Mouse (Mus musculus) T-helper 2 cell (primary cell): ENCODE results near the gene Creg1.

ENCODE experiments used
- in situ Hi-C: fragments of 300-600 bp; cut with MboI, MseI; formaldehyde crosslinking; loops from one replicate; pipeline ENCODE4 v1.15.1; 2025; ENCODE audit warnings: high pct_unique_total_duplicates

Gene Creg1

DNA sequence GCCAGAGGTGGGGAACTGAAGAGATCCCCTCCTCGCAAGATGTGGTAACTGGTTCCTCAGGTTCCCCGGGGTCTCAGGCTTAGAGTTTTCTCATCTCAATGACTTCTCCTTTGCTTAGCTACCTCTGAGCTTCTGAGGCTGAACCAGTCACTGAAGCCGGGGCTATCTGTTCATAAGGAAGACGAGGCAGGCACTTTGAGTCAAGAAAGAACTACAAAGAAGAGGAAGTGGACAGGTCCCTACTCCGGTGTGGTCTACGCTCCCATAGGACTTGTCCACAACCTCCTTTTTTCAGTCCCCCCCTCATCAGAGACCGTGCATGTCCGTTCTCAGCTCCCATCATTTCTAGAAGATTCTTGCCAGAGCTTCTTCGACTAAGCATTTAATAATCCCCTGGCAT, 17.9 kb downstream of the Creg1 start:
- in situ Hi-C loops = loop anchor here (10.0 kb wide), 1 partner anchor 73 kb away; no protein-coding TSS in a partner anchor

DNA sequence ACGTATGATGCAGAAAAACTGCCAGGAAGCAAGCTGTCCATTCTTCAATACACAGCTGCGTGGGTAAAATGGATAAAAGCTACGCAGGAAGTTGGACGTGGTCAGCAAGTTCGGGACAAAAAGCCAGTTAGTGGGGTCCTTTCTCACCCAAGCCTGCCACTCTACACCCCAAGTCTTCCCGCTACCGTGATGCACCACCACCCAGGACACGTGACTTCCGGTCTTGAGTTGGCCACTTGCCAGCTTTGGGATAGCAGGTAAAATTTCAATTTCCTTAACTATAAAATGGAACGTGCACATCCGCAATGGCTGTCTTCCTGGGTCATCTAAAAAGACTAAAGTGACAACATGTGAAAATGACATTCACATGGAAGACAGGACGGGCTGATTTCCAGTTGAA, 18.4 kb downstream of the Creg1 start:
- in situ Hi-C loops = loop anchor here (10.0 kb wide), 1 partner anchor 73 kb away; no protein-coding TSS in a partner anchor

DNA sequence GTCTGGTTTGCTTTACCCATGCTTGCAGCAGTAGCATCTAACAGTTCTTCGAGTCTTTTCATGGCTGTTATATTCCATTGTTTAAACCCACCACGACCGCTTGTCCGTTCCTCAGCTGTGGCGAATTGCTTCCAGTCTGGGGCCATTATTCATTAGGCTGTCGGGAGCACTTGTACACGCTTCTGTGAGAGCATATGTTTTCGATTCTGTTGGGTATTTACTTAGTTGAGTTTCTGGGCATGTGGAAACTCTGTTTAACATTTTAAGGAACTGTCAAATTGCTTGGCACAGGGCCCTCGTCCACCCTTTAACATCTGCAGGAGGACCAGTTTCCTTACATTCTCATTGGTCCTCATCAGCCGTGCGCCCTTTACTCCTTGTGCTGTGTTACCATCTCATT, 22.8 kb downstream of the Creg1 start:
- in situ Hi-C loops = loop anchor here (10.0 kb wide), 1 partner anchor 69 kb away; no protein-coding TSS in a partner anchor

DNA sequence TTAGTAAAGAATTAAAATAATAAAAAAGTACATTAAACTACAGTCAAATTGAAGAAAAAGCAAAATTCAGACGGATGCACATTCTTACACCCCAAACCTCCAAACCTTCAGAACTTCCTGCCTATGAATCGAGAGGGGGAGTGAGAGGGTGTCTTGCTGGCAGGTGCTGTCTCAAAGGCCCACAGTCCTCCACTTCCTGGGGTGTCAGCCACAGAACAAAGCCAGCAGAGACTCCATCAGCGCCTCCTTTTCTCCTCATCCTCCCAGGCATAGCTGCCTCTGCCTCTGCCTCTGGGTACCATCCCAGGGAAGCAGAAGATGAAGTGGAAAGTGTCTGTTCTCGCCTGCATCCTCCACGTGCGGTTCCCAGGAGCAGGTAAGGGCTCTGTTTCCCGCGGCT, 25.0 kb downstream of the Creg1 start, which contains the start of gene Cd247:
Gene Cd247 (plus strand): TSS at position 171 of the 400 bp plus-strand sequence.
- in situ Hi-C loops = loop anchor here (10.0 kb wide), 1 partner anchor 66 kb away; no protein-coding TSS in a partner anchor

DNA sequence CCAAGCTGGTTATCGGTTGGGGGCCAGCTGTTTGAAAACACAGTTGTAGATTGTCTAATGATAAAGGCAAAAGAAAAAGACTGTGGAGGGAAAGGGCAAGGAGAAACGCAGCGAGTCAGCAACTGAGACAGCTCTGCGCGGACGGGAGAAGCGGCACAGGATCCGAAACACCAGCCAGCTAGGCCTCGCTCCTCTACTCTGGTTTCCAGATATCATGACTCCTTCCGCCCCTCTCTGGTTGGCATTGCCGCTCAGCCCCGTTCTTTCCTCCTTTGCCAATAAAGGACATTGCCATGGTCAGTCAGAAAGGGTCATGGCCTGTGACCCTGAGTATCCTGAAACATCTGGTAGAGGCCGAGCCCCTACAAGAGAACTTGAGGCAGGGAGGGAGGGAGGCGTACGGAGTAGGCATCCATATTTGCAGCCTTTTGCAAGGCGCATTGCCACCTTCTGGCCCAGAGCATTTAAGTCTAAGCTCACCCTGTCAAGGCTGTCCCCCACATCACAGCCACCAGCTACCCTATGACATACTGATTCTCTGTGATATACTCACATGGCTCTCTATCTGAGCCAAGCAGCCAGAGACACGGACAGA, 25.6 kb downstream of the Creg1 start:
- in situ Hi-C loops = loop anchor here (10.0 kb wide), 1 partner anchor 66 kb away; no protein-coding TSS in a partner anchor

DNA sequence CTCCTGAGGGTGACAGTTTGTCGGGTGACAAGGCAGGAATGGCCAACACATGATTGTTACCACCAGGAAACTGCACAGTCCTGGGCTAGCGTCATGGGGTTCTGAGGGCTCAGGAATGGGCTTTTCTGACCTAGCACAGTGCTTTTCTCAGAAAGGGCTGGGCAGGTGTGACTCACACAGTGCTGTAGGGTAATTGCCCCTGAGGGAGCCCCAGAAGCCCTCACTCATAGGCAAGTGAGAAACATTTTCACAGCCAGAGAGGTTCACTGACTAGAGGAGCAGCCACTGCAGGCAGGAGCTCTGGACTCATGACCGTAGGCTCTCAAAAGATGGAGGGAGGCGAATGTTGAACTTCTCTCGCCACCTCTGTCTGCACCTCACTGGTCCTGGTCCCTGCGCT, 26.4 kb downstream of the Creg1 start:
- in situ Hi-C loops = loop anchor here (10.0 kb wide), 1 partner anchor 65 kb away; no protein-coding TSS in a partner anchor

DNA sequence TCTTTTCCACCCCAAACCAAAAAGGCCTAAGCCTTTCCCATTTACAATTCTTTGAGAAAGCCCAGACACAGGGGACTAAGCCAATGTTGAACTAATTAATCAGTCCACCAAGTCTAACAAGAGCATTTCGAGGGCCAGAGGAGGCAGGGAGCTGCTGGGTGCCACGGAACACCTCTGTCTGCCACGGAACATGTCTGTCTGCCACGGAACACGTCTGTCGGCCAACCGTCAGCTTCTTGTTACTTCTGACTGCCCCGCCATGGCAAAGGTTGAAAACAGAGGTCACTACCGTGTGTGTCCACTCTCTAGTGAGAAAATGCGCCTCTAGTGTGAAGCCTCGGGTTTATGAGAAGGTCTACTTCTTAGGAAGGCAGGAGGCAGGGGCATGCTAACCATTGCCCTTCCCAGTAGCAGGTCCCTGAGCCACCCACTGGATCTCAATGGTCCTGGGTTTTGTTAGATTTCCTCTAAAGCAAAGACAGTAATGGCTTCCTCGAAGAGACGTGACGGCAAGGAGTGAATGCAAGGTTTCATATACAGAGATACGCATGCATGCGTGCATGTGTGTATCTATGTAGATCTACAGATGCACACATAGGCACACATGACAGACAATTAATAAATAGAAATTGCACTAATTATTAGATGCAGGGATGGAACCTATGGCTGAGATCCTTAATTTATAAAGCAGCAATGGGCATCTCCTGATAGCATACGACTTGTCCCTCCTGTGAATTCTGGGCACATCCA, 27.1 kb downstream of the Creg1 start:
- in situ Hi-C loops = no loop called here

DNA sequence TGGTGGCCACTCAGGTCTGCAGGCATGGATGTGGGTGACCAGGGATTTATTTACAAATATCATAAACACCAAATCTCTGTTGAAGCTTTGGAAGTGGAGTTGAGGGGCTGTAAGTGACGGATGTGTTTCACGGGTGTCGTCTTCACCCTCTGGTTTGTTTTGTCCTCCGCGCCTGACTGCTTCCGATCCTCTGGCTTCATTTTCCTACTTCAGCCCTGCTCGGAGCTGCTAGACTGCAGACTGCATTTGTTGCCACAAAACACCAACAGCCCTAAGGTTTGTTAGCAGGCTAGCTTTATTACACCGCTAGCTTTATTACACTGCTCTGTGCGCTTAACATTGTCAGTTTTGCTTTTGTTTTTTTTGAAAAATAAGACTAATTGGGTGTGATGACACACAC, 27.9 kb downstream of the Creg1 start:
- in situ Hi-C loops = no loop called here

DNA sequence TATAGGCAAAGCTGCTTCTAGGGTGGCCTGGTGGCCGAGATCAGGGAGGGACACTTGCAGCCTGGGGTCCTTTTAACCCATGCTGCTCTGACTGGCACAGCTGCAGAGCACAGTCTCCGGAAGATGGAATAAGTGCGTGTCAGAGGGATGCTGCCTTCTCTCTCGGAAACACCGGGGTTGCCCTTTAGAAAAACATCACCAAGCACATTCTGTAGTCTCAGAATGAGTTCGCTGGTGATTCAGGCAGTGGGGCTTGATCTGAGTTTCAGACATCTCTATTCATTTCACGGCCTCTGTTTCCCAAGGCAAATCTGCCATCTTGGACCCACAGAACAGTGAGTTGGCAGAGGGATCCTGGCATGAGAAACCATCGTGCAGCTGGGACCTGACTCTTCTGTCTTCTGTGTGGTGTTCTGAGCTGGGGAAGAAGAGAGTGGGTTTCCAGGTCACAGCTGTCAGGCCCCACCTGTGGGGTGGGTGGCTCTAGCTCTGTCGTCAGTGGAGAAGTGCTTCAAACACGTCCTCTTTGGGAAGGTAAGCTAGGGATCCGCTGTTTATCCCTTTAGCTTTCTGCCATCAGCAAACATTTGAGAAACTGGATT, 38.3 kb downstream of the Creg1 start:
- in situ Hi-C loops = loop anchor here (5.0 to 10.0 kb wide), 2 partner anchors 45 to 1667 kb away; no protein-coding TSS in a partner anchor

DNA sequence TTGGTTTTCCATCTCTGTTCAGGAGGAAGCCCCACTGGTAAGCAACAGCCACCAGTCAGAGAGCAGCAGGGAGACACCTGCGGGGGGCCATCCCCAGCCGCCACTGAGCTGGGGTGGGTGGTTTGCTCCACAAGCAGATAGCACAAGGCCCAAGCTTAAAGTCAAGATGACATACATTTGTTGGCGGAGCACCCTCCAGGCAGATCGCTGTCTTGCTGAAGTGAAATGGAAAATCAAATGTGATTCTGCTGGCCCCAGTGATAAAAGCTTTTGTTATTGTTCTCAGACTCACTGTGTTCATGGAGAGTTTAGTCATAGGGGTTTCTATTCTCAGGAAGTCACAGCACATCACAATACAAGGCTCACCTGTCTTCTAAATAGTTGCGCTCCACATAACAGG, 39.6 kb downstream of the Creg1 start:
- in situ Hi-C loops = loop anchor here (5.0 to 10.0 kb wide), 2 partner anchors 44 to 1668 kb away; no protein-coding TSS in a partner anchor

DNA sequence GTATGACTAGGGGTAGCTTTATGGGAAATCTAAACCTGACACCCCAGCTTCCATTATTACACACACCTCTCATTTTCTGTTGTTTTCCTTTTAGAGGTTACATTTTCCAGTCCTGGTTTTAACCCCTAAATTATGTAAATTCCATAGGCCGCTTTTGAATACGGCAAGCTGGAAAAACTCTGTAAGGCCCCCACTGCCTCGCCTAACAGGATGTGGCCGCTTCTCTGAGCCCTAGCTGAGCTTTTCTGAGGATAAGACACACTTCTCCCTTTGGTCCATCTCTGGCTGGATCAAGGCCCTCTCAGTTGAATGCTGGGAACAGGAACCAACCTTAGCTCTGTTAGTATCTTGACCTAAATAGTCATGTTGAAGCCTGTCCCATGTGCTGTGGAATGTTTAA, 40.6 kb downstream of the Creg1 start:
- in situ Hi-C loops = loop anchor here (5.0 to 10.0 kb wide), 2 partner anchors 43 to 1669 kb away; no protein-coding TSS in a partner anchor

DNA sequence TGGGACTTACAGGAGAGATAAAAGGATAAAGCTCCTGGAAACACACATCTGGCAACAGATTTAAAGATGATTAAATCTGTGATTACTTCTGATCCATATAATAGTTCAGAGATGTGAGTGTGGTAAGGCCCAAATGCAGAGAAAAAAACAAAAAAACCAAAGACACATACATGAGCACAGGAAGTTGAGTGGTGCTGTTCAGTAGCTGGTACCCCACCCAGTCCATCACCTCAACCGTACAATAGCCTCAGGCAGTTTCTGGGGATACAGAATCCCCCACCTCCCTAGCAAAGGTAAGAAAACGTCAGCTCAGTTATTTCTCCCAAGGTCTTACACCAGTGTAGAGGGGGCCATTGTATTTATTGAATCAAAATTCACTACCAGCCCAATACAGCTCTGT, 47.1 kb downstream of the Creg1 start:
- in situ Hi-C loops = no loop called here

DNA sequence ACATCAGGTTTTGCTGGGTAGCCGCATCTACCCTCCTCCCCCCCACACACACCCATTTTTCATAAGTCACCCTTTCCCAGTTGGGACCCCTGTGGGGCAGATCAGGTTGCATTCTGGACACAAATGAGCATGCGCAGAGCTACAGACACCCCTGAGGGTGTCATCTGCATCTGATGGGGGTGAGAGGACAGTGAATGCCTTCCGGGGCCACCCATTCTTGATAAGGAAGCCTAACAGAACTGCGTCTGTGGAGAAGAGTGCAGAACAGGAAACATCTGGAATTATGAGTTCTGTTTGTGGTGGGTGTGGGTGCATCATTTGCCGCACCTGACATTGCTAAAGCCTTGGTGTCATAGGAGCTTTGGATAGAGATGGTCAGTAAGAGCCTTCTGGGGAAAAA, 47.6 kb downstream of the Creg1 start:
- in situ Hi-C loops = no loop called here

DNA sequence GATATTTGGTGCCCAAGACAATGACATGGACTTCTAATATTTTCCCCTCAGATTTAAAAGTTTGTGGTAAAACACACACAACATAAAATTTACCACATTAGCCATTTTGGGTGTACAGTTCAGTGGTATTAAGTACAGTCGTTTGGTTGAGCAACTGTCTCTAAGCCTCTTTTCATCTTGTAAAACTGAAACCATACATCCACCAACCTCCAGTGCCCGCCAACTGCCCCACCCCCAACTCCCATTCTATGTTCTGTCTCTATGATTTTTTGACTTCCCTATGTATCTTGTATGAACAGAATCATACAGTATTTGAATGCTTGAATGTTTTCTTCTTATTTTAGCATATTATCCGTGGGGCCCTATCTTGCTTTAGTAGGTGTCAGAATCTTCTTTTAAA, 49.2 kb downstream of the Creg1 start:
- in situ Hi-C loops = no loop called here

DNA sequence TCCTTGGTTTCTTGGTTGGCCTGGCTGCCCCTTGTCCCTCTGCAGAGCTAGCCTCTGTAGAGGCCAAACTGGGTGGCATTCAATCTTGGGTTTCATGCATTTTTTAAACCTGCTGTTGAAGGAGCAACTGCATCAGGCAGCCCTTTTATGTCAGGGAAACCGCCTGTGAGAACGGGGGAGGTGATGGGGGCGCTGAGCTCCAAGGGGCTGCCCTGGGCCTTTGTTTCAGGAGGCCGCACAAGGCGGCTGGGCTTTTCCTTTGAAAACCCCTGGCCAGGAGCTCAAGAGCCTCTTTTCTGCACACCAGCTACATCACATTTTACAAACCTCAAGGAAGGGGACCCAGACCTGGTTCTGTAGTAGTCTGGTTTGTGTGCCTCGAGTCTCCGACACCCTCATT, 50.6 kb downstream of the Creg1 start:
- in situ Hi-C loops = no loop called here

DNA sequence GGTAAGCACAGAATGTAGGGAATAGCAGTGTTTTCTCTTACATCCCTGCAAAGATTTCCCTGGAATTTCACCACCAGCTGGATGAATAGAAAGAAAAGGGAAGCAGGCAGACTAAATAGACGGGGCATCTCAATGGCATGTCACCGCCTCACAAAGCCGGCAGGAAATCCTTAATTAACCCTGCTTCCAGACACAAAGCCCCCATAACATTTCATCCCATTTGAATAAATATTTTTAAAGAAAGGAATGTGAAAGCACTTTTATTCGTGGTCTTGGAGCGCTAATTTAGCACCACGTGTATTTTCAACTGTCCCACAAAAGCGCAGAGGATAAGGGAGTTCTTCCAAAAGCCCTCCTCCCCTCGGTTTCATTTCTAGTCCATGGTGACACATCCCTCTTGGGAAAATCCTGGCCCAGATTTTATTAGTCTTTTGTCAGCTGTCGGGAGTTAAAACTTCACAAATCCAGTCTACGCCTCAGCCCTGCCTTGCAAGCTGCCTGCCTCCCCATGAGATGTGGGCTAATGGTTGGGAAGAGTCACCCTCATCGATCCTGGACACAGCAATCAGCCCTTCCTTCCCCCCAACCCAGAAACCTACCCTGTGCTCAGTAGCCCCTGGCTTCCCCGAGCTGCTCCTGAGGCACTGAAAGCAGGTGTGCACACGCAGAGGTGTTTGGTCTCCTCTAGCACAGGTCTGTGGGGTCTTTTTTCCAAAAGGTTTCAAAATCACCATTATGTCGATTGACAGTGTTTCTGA, 51.2 kb downstream of the Creg1 start:
- in situ Hi-C loops = no loop called here

DNA sequence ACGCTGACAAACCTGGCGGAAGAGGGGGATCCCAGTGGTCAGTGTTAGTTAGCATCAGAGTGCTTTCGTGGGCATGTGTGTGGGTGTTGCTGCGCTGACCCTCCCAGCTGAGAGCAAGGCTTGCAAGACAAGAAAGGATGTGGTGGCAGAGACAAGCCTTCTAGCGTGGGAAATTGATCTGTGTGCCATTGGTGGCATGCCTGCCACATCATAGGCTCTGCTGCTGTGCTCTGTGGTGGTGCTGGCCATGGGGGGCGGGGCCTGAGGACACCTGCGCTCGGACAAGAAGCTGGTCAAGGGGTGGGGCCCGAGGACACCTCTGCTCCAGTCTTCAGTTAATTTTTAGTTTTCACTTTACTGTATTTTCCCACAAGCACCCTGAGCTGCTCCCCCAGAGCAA, 52.8 kb downstream of the Creg1 start:
- in situ Hi-C loops = no loop called here

DNA sequence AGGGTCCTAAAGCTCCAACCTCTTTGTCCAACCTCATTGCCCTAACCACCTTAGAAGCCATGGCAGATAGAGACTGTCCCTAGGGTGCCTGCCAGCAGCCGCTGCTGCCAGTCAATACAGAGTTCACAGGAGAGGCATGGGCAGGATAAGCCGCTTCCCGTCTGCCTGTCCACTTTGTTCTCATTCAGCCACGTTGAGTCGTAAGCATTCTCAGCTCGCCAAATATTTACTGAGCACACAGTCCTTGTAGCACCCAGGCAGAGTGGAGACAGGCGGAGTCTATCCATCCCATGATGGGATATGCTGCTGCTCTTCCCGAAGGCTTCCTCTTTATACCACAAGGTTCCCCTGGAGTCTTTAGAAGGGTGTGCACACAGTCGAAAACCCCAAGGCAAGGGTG, 53.7 kb downstream of the Creg1 start:
- in situ Hi-C loops = no loop called here

DNA sequence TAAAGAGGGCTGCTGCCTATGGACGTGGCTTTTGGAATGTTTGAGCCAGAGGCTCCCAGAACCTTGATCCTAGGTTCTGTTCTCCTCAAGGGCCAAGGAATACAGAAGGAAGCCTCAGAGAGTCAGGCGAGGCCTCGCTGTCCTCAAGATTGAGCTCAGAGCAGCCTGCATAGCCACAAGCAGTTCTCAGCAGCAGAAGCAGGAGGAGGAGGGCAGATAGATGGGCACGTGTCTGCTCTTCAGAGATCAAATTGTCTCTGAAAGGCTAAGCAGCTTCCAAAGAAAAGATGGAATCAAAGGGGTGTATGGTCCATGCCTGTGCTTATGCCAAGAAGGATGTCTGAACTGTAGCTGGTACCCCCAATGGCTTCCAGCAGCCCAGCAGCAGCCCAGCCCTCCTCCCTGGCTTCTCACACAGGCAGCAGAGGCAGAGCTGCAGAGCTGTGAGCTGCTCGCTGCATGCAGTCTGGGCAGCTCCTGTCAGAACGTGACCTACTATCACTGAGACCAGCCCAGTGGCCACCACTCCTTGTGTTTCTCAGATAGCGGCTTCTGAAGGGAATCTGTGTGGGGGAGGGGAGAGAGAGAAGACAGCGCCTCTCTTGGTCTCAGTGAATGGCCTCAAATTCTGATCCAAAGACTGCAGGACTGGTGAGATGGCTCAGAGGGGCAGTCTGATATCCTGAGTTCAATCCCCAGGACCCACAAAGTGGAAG, 54.8 kb downstream of the Creg1 start:
- in situ Hi-C loops = no loop called here

DNA sequence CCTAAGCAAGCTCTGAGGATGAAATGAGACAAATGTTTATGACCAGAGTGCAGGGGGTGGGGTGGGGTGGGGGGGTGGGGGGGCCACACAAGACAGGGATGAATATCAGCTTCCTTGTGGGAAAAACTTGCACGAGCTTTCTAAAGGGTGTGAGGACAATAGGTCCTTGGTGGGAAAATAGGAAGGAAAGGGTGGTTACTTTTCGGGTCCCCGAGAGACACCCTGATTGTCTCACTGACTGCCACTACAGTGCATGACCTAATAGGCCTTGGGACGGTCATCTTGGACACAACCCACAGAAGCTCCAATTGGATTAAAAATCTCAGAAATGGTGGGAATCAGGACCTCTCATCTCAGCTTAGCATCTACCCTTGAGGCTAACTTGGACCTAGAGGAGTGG, 55.6 kb downstream of the Creg1 start:
- in situ Hi-C loops = no loop called here

DNA sequence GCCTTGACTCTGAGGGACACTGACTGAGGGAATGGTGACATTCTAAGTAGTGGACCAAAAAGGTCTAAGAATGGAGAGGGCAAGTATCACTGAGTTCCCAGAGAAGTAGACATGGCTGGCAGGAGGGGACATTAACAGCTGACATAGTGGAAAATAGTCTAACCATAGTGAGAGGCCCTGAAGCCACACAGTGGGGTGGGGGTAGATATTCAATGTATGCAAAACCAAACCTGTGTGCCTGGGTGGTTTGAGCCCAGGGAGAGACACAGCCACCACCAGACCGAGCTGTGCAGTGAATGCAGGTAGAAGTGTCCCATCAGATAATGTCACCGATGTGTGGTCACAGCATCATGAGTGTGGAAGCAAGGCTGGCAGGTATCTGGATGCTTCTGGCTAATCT, 58.5 kb downstream of the Creg1 start:
- in situ Hi-C loops = no loop called here
